Mouse (Mus musculus): ENCODE data around the gene AW822073.

DNA sequence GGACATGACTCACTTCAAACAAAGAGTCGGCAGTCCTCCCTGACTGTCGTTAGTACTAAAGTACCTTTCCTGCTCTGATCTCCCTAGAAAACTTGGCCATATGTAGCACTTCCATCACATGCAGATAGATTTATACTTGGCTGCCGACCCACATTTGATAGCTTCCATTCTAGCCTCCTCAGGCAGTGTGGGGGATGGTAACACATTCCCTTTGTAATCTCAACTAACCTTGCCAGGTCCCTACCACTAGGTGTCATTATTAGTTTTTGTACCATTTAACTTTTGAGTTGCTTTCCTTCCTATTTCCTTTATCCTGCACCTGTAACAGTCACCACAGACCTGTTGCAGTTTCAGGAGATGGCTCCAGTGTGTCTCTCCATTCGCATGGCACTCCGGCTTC lies 33.7 kb upstream of the AW822073 start:
- no peak for TF ChIP-seq FLI1 (IDR thresholded peaks at IDR 0.05; ENCODE audit: low read length)
- no peak for TF ChIP-seq GATA1 (IDR thresholded peaks at IDR 0.05; ENCODE audit: borderline replicate concordance, low read length)

Data from megakaryocyte, embryonic 14.5 days (primary cell).